Mouse (Mus musculus) cerebellum, adult 2 months (tissue): ENCODE data around the gene Edn1. TPM values are rescaled to one million over a fixed set of nuclear protein-coding genes. Genes with fewer than 3 reads are reported as not detected.
A peak's percentile ranks its signal among the peaks of the same experiment; 100 is the strongest.

Experiments
- DNase-seq, 2 experiments: peaks; one replicate each; pipeline ENCODE4 v3.0.0; 2021
- H3K27ac ChIP-seq: fragments of 200-500 bp; 2 replicates; pipeline ENCODE4 v1.5.1; 2012; ENCODE audit warnings: low read length, control low read depth, inconsistent platforms; ENCODE audit not compliant: insufficient read depth
- H3K27me3 ChIP-seq: fragments of 200-500 bp; 2 replicates; pipeline ENCODE4 v1.6.1; 2012; ENCODE audit warnings: inconsistent platforms, mild to moderate bottlenecking, low read length, moderate library complexity; ENCODE audit not compliant: control insufficient read depth, insufficient read depth
- H3K4me1 ChIP-seq: fragments of 200-500 bp; 2 replicates; pipeline ENCODE4 v1.6.1; 2011; ENCODE audit warnings: low read length; ENCODE audit not compliant: control insufficient read depth, insufficient read depth
- H3K4me3 ChIP-seq: fragments of 200-500 bp; replicated peaks from 2 replicates; pipeline ENCODE3; 2011; ENCODE audit warnings: mild to moderate bottlenecking, low read depth, low read length, control low read depth; ENCODE audit not compliant: insufficient read depth
- CTCF ChIP-seq: fragments of 200-500 bp; IDR thresholded peaks from 2 replicates; pipeline ENCODE4 v1.5.1; 2011; ENCODE audit warnings: low read depth, mild to moderate bottlenecking, control low read depth, low read length, moderate library complexity, borderline replicate concordance; ENCODE audit not compliant: insufficient read depth
- POLR2A ChIP-seq: fragments of 200-500 bp; IDR thresholded peaks from 2 replicates; pipeline ENCODE4 v1.6.1; 2011; ENCODE audit warnings: low read length, control low read depth, borderline replicate concordance; ENCODE audit not compliant: insufficient read depth
- WGBS: fragments of 180-500 bp; shearing (Covaris S2); methylation state at CpG from one replicate; pipeline ENCODE4 v1.1.7; 2018; 5-methylcytosine and 5-hydroxymethylcytosine counted together
- polyA plus RNA-seq: library from polyadenylated mRNA; depleted of rRNA; stranded (reverse); fragments of >200 nt; gene quantifications from 2 replicates; pipeline ENCODE4 v1.2.3, GENCODE M21; 2012

Edn1 gene
- polyA plus RNA-seq, 1 experiment, result 1.6 TPM

- WGBS, result 12% methylated on average over 3 of the region's 3 CpGs
- peaks cover 3% of the 10 kb centered on the region; the same call in 1 of the 2 replicates for H3K4me1 ChIP-seq
These were observed 15.4 kb upstream of the Edn1 start for GRCm38 (mm10) chr13:42285896-42286295.

GRCm38 (mm10) chr13:42286768-42287167 is 14.5 kb upstream of the Edn1 start:
- Histone ChIP-seq H3K27me3 (no peaks in the 10 kb centered on the region; the same call in 1 of the 2 replicates), H3K27ac (no peak overlapping the region), H3K4me1 (peaks cover 3% of the 10 kb centered on the region; the same call in 1 of the 2 replicates), H3K4me3 (no peak overlapping the region)
- TF ChIP-seq CTCF, result no peak
- no peak for TF ChIP-seq POLR2A
- 95% methylated on average over 4 of the region's 4 CpGs for WGBS
- DNase-seq, result no peak

More at GRCm38 (mm10) chr13:42285896-42286295, 15.4 kb upstream of the Edn1 start:
- TF ChIP-seq CTCF, result no peak
- no peak for TF ChIP-seq POLR2A
- DNase-seq, result peak in 1 of 2 experiments; percentile 38
- H3K27me3 ChIP-seq, result no peaks in the 10 kb centered on the region; the same call in 1 of the 2 replicates
- no peak overlapping the region for H3K27ac ChIP-seq
- no peak overlapping the region for H3K4me3 ChIP-seq

DNA sequence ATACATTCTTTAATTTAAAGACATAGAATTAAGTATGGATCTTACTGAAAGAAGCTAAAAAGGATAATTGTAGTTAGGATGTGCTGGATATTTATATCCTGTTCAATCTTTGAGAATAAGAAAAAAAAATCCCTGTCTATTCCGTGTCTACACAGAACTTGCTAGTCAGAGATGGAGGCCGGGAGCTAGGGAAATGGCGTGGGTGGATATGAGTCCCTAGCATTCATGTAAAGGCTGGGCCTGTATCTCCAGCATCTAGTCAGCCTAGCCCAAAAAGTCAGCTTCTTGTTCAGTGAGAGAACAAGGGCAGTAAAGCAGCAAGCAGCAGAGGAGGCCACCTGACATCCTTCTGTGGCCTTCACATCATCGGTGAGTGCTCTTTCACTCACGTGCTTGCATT is 8.7 kb upstream of the Edn1 start:
- no peak overlapping the region for H3K27ac ChIP-seq
- 84% methylated on average over 5 of the region's 5 CpGs for WGBS
- DNase-seq, result no peak
- no peak for TF ChIP-seq POLR2A
- no peak for TF ChIP-seq CTCF
- H3K4me3 ChIP-seq, result no peak overlapping the region
- no peaks in the 10 kb centered on the region for H3K4me1 ChIP-seq
- H3K27me3 ChIP-seq, result no peaks in the 10 kb centered on the region

- H3K4me3 ChIP-seq, result no peak overlapping the region
- H3K27me3 ChIP-seq, result peaks cover 1% of the 10 kb centered on the region; the same call in 1 of the 2 replicates
- DNase-seq, result no peak
- TF ChIP-seq CTCF, result no peak
- TF ChIP-seq POLR2A, result no peak
- H3K27ac ChIP-seq, result no peak overlapping the region
- 68% methylated on average over 8 of the region's 8 CpGs for WGBS
- no peaks in the 10 kb centered on the region for H3K4me1 ChIP-seq
These were observed 3.0 kb upstream of the Edn1 start for GRCm38 (mm10) chr13:42298302-42298701.

GRCm38 (mm10) chr13:42298766-42299165 is 2.5 kb upstream of the Edn1 start:
- DNase-seq, result no peak
- Histone ChIP-seq H3K4me1 (no peaks in the 10 kb centered on the region), H3K27ac (no peak overlapping the region), H3K4me3 (no peak overlapping the region), H3K27me3 (peaks cover 3% of the 10 kb centered on the region; the same call in 1 of the 2 replicates)
- no peak for TF ChIP-seq CTCF
- no peak for TF ChIP-seq POLR2A

- DNase-seq, result peak; percentile 58 to 75
- Histone ChIP-seq H3K27me3 (peaks cover 3% of the 10 kb centered on the region; the same call in 1 of the 2 replicates), H3K4me1 (no peaks in the 10 kb centered on the region), H3K4me3 (no peak overlapping the region), H3K27ac (no peak overlapping the region)
- 2% methylated on average over 11 of the region's 11 CpGs for WGBS
- TF ChIP-seq POLR2A (no peak), CTCF (peak; percentile 66; the same call in 1 of the 2 replicates)
These were observed 709 bp upstream of the Edn1 start for GRCm38 (mm10) chr13:42300567-42300966.

DNA sequence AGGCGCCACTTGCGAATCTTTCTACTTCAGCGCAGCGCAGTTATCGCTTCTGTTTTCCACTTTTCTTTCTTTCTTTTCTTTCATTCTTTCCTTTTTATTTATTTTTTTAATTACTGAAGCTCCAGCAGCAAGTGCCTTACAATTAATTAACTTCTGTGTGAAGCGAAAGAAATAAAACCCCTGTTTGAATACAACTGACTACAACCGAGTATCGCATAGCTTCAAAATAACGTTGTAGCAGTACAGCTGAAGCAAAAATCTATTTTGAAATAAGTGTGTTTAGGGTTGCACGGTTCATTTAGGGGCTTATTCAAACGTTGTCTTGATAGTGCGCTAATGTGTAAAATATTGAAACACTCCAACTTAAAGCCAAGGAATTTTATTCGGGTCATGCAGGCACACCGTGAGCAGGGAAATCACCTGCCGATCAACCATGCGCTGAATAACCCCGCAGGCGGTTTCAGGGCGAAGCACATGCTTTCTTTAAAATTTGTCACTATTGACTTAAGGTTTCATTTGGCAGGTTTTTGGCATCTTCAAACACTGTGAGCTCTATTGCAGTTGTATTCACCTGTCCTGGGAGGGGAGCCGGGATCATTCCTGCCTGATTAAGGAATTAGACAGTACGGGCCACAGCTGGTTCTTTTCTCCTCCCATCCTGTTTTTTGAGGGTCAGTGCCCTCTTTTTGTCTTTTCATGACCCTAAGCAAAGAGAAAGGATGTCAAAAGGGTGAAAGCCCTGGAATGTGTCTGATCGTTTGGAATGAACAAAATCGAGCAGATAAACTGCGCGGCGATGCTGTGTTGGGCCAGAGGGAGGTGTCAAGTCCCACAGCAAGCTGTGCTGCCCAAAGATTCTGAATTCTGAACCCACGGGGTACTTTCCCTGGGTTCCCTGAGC is 935 bp downstream of the Edn1 start:
- Histone ChIP-seq H3K27me3 (peaks cover 3% of the 10 kb centered on the region; the same call in 1 of the 2 replicates), H3K4me3 (peak overlapping the region; percentile 25), H3K4me1 (no peaks in the 10 kb centered on the region), H3K27ac (no peak overlapping the region)
- WGBS, result 5% methylated on average over 27 of the region's 27 CpGs
- DNase-seq, result peak; percentile 13 to 31
- TF ChIP-seq POLR2A (no peak), CTCF (0 out of 2 replicates have a peak, but pooled peaks have one; percentile 14)
